Mouse (Mus musculus): ENCODE data around the gene Heca. TPM values are rescaled to one million over a fixed set of nuclear protein-coding genes. Genes with fewer than 3 reads are reported as not detected.
"Not testable (repeated sequence)": the region's sequence is repeated elsewhere in the genome, so short reads cannot be mapped to it uniquely, and the experiment has no call there.

The Heca gene
- polyA plus RNA-seq, 1 experiment from 2014 or later: 6.4 TPM

DNA sequence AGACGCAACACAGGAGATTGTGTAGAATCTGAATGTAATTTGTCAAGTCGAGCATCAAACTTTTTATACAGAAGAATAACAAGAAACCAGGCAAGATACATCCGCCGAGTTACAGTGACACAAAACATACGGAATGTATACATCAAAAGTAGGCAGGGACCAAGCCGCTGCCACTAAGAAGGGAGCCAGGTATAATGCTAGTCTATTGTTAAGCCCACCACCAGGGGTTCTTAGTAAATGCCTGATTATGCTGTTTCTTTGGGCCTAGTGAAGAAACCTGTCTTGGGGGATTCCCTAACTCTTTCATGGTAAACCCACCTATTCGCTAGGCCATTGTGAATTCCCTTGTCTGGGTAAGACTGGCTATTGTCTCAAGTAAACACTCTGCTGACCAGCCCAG, 127.4 kb downstream of the Heca start:
- not testable (repeated sequence) for H3K4me2 ChIP-seq, H3K9me3 ChIP-seq, H3K4me1 ChIP-seq

More for the DNA sequence above, 127.4 kb downstream of the Heca start:
- not testable (repeated sequence) for ATAC-seq (replicated peaks); H3K4me3 ChIP-seq; H3K27ac ChIP-seq; H3K36me3 ChIP-seq (replicated peaks); H3K9ac ChIP-seq; H3K27me3 ChIP-seq (replicated peaks)
- 91% methylated on average over 7 of the region's 7 CpGs for WGBS

Other genes with a start within 250 kb of the Heca start
- gene Cited2, start 224.8 kb downstream of the Heca start, polyA plus RNA-seq (2015; fragmentation: Nextera tagmentation; extraction: Ambion mirVana): 63.3 and 63.6 TPM in 2 replicates
- 0.91 and 0.96 TPM in 2 replicates for gene Txlnb, start 151.8 kb downstream of the Heca start, polyA plus RNA-seq (2015; fragmentation: Nextera tagmentation; extraction: Ambion mirVana)
- 49.2 and 56.6 TPM in 2 replicates for gene Abracl, start 75.2 kb upstream of the Heca start, polyA plus RNA-seq (2015; fragmentation: Nextera tagmentation; extraction: Ambion mirVana)
- 28.0 and 29.2 TPM in 2 replicates for gene Reps1, start 107.8 kb upstream of the Heca start, polyA plus RNA-seq (2015; fragmentation: Nextera tagmentation; extraction: Ambion mirVana)